Mouse (Mus musculus) heart, embryonic 13.5 days (tissue): Measurements from ENCODE around the gene Pnlip. TPM values are rescaled to one million over a fixed set of nuclear protein-coding genes. Genes with fewer than 3 reads are reported as not detected.

Experiments
- ATAC-seq: fragments of 200-750 bp; cut with Nextera tagmentation; 2 replicates; pipeline ENCODE4 v1.8.0; 2017; ENCODE audit warnings: moderate TSS enrichment; ENCODE audit not compliant: insufficient number of reproducible peaks, low FRiP score, low TSS enrichment; ENCODE audit errors: extremely low read depth
- H3K27ac ChIP-seq: fragments of 300-500 bp; sonication (generic); replicated peaks from 2 replicates; pipeline ENCODE4 v1.5.1; 2015; ENCODE audit warnings: moderate library complexity, mild to moderate bottlenecking, inconsistent platforms
- H3K27me3 ChIP-seq: fragments of 300-500 bp; sonication (generic); replicated peaks from 2 replicates; pipeline ENCODE4 v1.6.1; 2015; ENCODE audit warnings: mild to moderate bottlenecking, inconsistent platforms
- H3K36me3 ChIP-seq: fragments of 300-500 bp; sonication (generic); 2 replicates; pipeline ENCODE4 v1.6.1; 2015; ENCODE audit warnings: mild to moderate bottlenecking, inconsistent platforms
- H3K4me1 ChIP-seq: fragments of 300-500 bp; sonication (generic); 2 replicates; pipeline ENCODE4 v1.6.1; 2015; ENCODE audit warnings: inconsistent platforms
- H3K4me2 ChIP-seq: fragments of 300-500 bp; sonication (generic); 2 replicates; pipeline ENCODE4 v1.6.1; 2015; ENCODE audit warnings: inconsistent platforms, mild to moderate bottlenecking, moderate library complexity
- H3K4me3 ChIP-seq: fragments of 300-500 bp; sonication (generic); 2 replicates; pipeline ENCODE4 v1.5.1; 2015; ENCODE audit warnings: moderate library complexity, mild to moderate bottlenecking, inconsistent platforms
- H3K9ac ChIP-seq: fragments of 300-500 bp; sonication (generic); 2 replicates; pipeline ENCODE4 v1.6.1; 2015; ENCODE audit warnings: inconsistent platforms, mild to moderate bottlenecking, moderate library complexity
- H3K9me3 ChIP-seq: fragments of 300-500 bp; sonication (generic); 2 replicates; pipeline ENCODE4 v1.6.1; 2016; ENCODE audit warnings: inconsistent platforms
- WGBS: fragments of 180-500 bp; shearing (Covaris S2); methylation state at CpG from one replicate; pipeline ENCODE4 v1.1.7; 2015; ENCODE audit warnings: mixed read lengths; 5-methylcytosine and 5-hydroxymethylcytosine counted together
- polyA plus RNA-seq: library from polyadenylated mRNA; unstranded; fragments of >200 nt; fragmentation: Nextera tagmentation; extraction: Ambion mirVana; gene quantifications from 2 replicates; pipeline ENCODE4 v1.2.1, GENCODE M21; 2015

Pnlip gene
- polyA plus RNA-seq, 1 experiment from 2014 or later = not detected

DNA sequence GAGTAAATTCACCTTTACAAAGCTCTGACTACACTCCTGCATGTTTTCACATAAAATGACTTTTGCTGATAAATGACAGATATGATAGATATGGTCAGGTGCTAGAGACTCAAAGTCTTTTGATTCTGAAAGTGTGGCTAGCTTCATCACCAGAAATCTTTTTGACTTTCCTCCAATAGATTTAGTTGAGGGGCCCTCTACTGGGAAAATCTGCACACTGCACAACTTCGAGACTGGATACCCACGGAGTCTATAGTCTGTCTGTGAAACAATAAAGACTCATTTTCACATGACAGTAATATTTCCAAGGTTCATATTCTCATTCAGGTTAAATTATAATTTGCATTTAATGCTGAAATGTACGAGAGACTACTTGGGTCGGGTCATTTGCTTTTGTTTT is 9.8 kb downstream of the Pnlip start:
- H3K27ac ChIP-seq = no peak overlapping the region
- no peak overlapping the region for H3K4me3 ChIP-seq
- 53% methylated on average over 4 of the region's 4 CpGs for WGBS
- H3K36me3 ChIP-seq = no peaks in the 10 kb centered on the region
- ATAC-seq = no peak
- no peaks in the 10 kb centered on the region for H3K9me3 ChIP-seq
- H3K27me3 ChIP-seq = no peaks in the 10 kb centered on the region
- no peak overlapping the region for H3K9ac ChIP-seq
- H3K4me1 ChIP-seq = no peaks in the 10 kb centered on the region
- H3K4me2 ChIP-seq = no peak overlapping the region

DNA sequence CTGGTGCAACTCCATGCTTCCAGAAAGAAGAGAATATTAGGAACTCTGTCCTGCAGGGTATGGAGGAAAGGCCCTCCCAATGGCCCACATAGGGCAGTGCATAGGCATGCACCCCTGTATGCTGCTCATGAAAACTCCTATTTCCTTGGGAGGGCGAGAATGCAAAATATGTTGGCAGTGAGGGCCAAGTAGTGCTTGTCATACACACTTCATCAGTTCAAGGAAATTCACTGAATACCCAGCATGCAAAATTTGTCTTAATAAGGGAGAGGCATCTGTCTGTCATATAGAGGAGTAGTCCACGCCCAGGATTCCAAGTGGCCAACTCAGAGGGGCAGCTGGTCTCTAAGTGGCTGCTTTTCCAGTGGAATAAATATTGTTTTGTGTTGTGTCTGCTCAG is 11.0 kb downstream of the Pnlip start:
- WGBS = 70% methylated on average over 2 of the region's 2 CpGs
- no peak overlapping the region for H3K27ac ChIP-seq
- no peaks in the 10 kb centered on the region for H3K27me3 ChIP-seq
- H3K4me3 ChIP-seq = no peak overlapping the region
- no peak for ATAC-seq
- H3K9ac ChIP-seq = no peak overlapping the region
- no peaks in the 10 kb centered on the region for H3K36me3 ChIP-seq
- no peak overlapping the region for H3K4me2 ChIP-seq
- H3K9me3 ChIP-seq = no peaks in the 10 kb centered on the region
- no peaks in the 10 kb centered on the region for H3K4me1 ChIP-seq

DNA sequence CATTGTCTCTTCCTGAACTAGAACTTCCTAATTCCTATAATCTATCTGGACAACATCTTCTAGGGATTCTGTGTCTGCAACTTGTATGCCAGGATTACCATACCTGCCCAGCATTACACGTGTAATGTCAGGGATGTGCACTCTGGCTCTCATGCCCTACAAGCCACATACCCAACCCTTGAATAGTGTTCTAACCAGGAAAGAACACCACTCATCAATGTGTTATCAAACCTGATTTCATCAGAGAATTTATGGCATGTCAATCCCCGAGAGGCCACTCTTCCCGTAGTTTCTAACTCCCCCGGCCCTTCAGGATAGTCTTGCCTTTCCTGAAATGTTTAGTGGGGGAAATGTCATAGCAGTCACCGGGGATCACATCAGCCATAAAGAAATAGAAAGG is 12.6 kb downstream of the Pnlip start:
- Histone ChIP-seq H3K4me1 (no peaks in the 10 kb centered on the region), H3K27me3 (no peaks in the 10 kb centered on the region), H3K27ac (no peak overlapping the region), H3K9me3 (no peaks in the 10 kb centered on the region), H3K36me3 (no peaks in the 10 kb centered on the region), H3K4me2 (no peak overlapping the region), H3K4me3 (no peak overlapping the region), H3K9ac (no peak overlapping the region)
- 55% methylated on average over 5 of the region's 5 CpGs for WGBS
- no peak for ATAC-seq

DNA sequence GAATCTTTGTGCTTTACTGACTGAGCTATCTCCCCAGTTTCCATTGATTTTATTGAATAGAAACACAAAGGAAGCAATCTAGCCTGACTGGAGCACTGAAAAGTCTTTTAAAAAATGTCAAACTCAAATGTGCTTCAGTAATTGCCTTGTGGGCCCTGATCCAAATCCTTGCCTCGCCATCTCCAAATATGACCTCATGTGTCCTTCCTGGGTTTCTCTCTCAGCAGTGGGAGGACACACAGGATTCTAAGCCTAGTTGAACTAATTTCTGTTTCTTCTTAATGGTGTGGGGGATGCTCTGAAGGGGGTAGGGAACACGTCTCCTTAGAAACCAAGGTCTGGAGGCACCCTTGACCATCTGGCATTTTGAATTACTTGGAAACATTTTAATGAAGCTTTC is 22.3 kb downstream of the Pnlip start:
- Histone ChIP-seq H3K27ac (no peak overlapping the region), H3K9me3 (no peaks in the 10 kb centered on the region), H3K4me2 (no peak overlapping the region), H3K4me3 (no peak overlapping the region), H3K9ac (no peak overlapping the region), H3K27me3 (no peaks in the 10 kb centered on the region), H3K4me1 (no peaks in the 10 kb centered on the region), H3K36me3 (no peaks in the 10 kb centered on the region)
- no peak for ATAC-seq
- WGBS = 38% methylated on average over 2 of the region's 2 CpGs

DNA sequence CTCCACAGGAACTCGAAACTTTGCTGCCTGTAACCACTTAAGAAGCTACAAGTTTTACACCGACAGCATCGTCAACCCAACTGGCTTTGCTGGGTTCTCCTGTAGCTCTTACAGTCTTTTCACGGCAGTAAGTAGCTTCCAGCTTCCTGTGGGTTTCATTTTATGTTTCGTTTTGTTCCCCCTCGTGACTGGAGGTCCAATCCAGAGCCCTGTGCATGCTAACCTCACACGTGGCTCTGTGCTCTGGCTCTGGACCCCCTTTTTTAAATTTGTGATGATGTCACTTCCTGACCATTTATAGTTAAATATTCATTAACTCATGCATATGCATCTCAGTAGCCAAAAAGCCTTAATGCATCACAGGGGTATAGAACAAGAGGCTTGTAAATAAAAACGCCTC is 24.8 kb downstream of the Pnlip start:
- ATAC-seq = no peak
- no peak overlapping the region for H3K4me3 ChIP-seq
- H3K36me3 ChIP-seq = no peaks in the 10 kb centered on the region
- H3K9me3 ChIP-seq = no peaks in the 10 kb centered on the region
- no peak overlapping the region for H3K27ac ChIP-seq
- no peaks in the 10 kb centered on the region for H3K4me1 ChIP-seq
- no peak overlapping the region for H3K9ac ChIP-seq
- no peaks in the 10 kb centered on the region for H3K27me3 ChIP-seq
- 59% methylated on average over 8 of the region's 8 CpGs for WGBS
- no peak overlapping the region for H3K4me2 ChIP-seq

DNA sequence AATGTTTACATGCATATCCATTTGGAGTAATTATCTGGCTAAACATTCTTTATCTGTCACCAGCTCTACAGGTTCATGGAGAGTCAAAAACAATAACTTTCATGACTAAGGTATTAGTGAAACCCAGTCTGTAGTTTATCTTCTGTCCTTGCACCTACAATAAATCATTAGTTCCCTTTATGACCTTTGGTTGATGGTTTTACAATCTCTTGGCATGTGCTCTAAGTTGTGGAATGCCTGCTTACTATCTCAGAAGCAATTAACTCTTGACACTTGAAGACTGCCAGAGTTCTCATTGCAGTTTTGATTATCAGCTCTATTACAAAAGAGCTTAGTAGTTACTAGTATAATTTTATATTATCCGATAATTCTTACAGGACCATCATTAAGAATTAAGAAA is 36.6 kb downstream of the Pnlip start:
- 0 out of 2 replicates have a peak, but pooled peaks cover 3% of the 10 kb centered on the region for H3K27me3 ChIP-seq
- peaks cover 11% of the 10 kb centered on the region for H3K4me1 ChIP-seq
- H3K4me3 ChIP-seq = no peak overlapping the region
- no peak overlapping the region for H3K9ac ChIP-seq
- WGBS = 64% methylated on average over 1 of the region's 1 CpGs
- no peaks in the 10 kb centered on the region for H3K36me3 ChIP-seq
- H3K9me3 ChIP-seq = no peaks in the 10 kb centered on the region
- no peak overlapping the region for H3K27ac ChIP-seq
- ATAC-seq = no peak
- no peak overlapping the region for H3K4me2 ChIP-seq

DNA sequence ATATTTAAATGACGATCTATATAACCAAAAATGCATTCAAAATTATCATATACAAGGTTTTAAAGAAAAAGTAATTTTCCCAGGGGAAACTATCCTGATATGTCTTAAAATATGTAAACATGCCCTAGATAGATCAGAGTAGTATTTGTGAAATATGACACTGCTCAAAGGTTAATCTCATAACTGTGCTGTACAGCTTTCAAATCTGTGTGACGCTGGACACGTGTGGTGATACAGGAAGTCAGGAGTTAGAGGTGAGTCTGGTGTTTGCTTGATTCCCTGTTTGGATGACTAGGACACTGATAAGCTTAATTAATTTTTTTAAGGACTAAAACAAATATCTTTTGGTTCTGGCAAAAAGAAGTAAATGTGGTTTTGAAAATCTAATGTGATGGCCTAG is 43.0 kb downstream of the Pnlip start:
- Histone ChIP-seq H3K4me1 (peaks cover 9% of the 10 kb centered on the region), H3K4me3 (no peak overlapping the region), H3K9ac (no peak overlapping the region), H3K4me2 (no peak overlapping the region), H3K36me3 (no peaks in the 10 kb centered on the region), H3K27ac (no peak overlapping the region), H3K9me3 (no peaks in the 10 kb centered on the region), H3K27me3 (no peaks in the 10 kb centered on the region)
- no peak for ATAC-seq
- 67% methylated on average over 3 of the region's 3 CpGs for WGBS

DNA sequence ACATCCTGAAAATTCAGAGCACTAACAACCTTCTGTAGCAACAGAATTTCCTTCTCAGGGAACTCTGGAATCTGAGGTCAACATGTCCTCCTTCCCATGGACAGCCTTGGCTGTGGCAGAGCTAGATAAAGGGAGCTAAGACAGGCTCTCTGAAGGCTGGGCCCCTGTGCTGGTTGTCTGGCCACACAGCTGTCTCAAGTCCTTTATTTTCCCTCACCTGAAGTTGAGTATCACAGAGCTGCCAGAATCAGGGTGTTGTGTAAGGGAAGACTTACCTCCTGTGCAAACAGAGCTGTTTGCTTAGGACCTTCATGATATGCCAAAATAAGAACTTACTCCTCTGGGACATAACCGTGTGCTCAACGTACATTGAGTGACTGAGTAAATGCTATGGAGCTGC is 43.9 kb downstream of the Pnlip start:
- H3K4me1 ChIP-seq = peaks cover 9% of the 10 kb centered on the region
- ATAC-seq = no peak
- H3K36me3 ChIP-seq = no peaks in the 10 kb centered on the region
- 68% methylated on average over 2 of the region's 2 CpGs for WGBS
- H3K9me3 ChIP-seq = no peaks in the 10 kb centered on the region
- no peak overlapping the region for H3K27ac ChIP-seq
- H3K27me3 ChIP-seq = no peaks in the 10 kb centered on the region
- H3K9ac ChIP-seq = no peak overlapping the region
- H3K4me2 ChIP-seq = no peak overlapping the region
- H3K4me3 ChIP-seq = no peak overlapping the region

DNA sequence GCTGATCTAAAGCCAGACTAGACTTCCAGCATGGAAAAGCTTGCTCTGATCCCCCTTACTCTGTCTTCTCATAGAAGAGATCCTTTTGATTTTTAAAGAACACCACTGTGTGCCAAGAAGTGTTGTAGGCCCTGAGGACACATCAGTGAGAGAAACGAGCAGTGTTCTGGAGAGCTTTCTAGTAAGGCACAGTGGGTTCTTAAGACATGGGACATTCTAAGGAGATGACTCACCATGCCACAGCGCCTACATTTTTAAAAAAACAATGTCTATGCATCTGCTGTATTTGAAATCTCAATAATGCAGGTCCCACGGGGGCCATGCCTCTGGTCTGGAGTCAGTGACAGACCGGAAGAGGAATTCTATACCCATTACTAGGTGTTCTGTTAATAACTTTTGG is 52.3 kb downstream of the Pnlip start:
- Histone ChIP-seq H3K27ac (no peak overlapping the region), H3K4me1 (no peaks in the 10 kb centered on the region), H3K9me3 (no peaks in the 10 kb centered on the region), H3K27me3 (no peaks in the 10 kb centered on the region), H3K4me3 (no peak overlapping the region), H3K36me3 (no peaks in the 10 kb centered on the region), H3K9ac (no peak overlapping the region), H3K4me2 (no peak overlapping the region)
- ATAC-seq = no peak
- 71% methylated on average over 4 of the region's 4 CpGs for WGBS

DNA sequence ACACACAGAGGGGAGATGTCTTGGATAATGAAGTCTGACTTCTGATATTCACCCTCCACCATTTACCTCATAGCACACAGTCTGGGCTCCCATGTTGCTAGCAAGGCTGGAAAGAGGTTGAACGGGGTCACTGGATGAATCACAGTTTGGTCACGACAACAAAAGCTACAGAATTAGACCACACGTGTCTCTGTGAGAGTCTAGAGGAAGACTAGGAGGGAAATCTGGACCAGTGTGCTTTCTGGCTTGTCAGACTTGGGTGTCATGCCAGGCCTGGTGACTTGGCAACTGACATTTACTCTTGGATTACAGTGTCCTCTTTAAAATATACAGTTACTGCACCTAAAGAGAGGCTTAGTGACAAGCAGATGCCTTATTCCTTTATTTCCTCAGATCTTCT is 56.3 kb downstream of the Pnlip start:
- H3K9me3 ChIP-seq = no peaks in the 10 kb centered on the region
- H3K36me3 ChIP-seq = no peaks in the 10 kb centered on the region
- WGBS = 65% methylated on average over 3 of the region's 3 CpGs

DNA sequence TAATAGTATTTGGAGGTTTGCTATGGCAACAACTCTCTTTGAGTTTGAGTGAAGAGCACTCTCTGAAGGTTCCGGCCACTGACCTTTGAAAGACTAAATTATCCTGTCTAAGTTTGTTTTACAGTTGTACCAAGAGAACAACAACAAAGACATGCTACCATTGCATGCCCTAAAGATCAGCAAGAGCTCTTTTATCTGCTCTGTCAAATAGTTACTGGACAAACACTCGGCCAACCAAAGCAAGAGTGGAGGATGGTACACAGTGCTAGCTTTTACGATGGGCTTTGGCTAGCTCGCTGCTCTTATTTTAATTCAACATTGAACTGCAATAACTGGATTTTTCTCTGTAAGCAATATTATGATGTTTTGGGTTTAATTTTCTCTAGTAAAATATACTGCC is 65.6 kb downstream of the Pnlip start:
- H3K4me3 ChIP-seq = no peak overlapping the region
- no peak overlapping the region for H3K9ac ChIP-seq
- no peak for ATAC-seq
- 77% methylated on average over 4 of the region's 4 CpGs for WGBS
- H3K4me2 ChIP-seq = no peak overlapping the region
- no peak overlapping the region for H3K27ac ChIP-seq
- no peaks in the 10 kb centered on the region for H3K9me3 ChIP-seq
- no peaks in the 10 kb centered on the region for H3K4me1 ChIP-seq
- no peaks in the 10 kb centered on the region for H3K27me3 ChIP-seq
- no peaks in the 10 kb centered on the region for H3K36me3 ChIP-seq

More for the DNA sequence above, 56.3 kb downstream of the Pnlip start:
- no peak overlapping the region for H3K9ac ChIP-seq
- no peaks in the 10 kb centered on the region for H3K4me1 ChIP-seq
- H3K4me2 ChIP-seq = no peak overlapping the region
- ATAC-seq = no peak
- no peaks in the 10 kb centered on the region for H3K27me3 ChIP-seq
- H3K27ac ChIP-seq = no peak overlapping the region
- H3K4me3 ChIP-seq = no peak overlapping the region

DNA sequence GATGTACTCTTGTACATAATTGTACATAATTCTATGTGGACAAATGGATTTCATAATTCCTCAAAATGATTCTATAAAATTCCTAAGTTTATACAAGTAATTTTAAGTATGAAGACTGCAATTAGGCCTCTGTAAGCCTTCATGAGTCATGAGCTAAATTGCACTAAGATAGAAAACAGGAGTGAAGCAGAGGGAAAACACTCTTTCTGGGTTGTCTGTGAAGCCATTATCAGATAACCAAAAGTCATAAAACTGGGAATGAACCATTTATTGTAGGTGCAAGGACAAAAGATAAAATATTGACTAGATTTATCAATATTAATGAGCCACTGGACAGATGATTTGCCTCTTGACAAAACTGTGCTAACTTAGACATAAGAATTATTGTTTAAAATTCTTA is 68.1 kb downstream of the Pnlip start:
- H3K4me2 ChIP-seq = no peak overlapping the region
- no peak overlapping the region for H3K27ac ChIP-seq
- no peak overlapping the region for H3K4me3 ChIP-seq
- H3K27me3 ChIP-seq = no peaks in the 10 kb centered on the region
- no peak overlapping the region for H3K9ac ChIP-seq
- no peaks in the 10 kb centered on the region for H3K4me1 ChIP-seq
- no peaks in the 10 kb centered on the region for H3K36me3 ChIP-seq
- H3K9me3 ChIP-seq = peaks cover 7% of the 10 kb centered on the region; the same call in 1 of the 2 replicates
- ATAC-seq = no peak

DNA sequence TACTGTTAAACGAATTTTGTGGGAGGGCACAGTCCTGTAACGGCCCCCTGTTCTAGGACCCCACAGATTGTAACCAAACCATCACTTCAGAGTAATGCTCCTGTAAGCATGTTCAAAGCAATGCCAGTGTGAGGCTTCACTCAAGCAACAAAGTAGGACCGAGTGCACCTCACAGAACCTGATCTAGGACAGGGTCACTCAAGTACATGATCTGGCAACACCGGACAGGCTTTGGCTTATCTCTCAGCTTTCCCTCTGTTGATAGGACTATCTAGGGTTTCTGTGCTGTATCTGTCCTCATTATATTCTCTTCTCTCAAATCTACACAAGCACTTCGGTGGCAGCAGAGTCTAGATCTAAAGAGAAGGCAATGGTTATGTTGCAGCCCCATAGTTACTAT is 74.3 kb downstream of the Pnlip start:
- WGBS = 54% methylated on average over 5 of the region's 5 CpGs
- Histone ChIP-seq H3K4me2 (no peak overlapping the region), H3K27ac (no peak overlapping the region), H3K9me3 (peaks cover 7% of the 10 kb centered on the region; the same call in 1 of the 2 replicates), H3K4me1 (no peaks in the 10 kb centered on the region; the same call in 1 of the 2 replicates), H3K4me3 (no peak overlapping the region), H3K27me3 (no peaks in the 10 kb centered on the region), H3K9ac (no peak overlapping the region), H3K36me3 (no peaks in the 10 kb centered on the region)
- ATAC-seq = no peak
